Mouse (Mus musculus) mouse embryonic stem cell (cell line): Measurements from ENCODE around the gene Ilkap.

Experiments
- in situ Hi-C, 2 experiments: fragments of 300-500 bp; cut with MboI; formaldehyde crosslinking; loops; 1 replicate in 1 of 2; 3 replicates in 1 of 2; pipeline ENCODE4 v1.14.3; 2019 to 2020; ENCODE audit warnings: low sequenced_read_pairs in 2 of 2, low pct_unique_long_range_greater_than_20kb in 1 of 2, mixed read lengths in 1 of 2; ENCODE audit not compliant: unreplicated experiment in 1 of 2

The Ilkap gene

GRCm38 (mm10) chr1:91366215-91367108, 32.2 kb downstream of the Ilkap start, which contains the start of gene Erfe:
Gene Erfe (plus strand): TSS chr1:91366430.
- in situ Hi-C loops, result no loop called here

- in situ Hi-C loops, result no loop called here
These were observed 32.8 kb downstream of the Ilkap start for GRCm38 (mm10) chr1:91365816-91366214.

- in situ Hi-C loops, result no loop called here
These were observed 33.6 kb downstream of the Ilkap start for GRCm38 (mm10) chr1:91364822-91365644.

GRCm38 (mm10) chr1:91362113-91362512, 36.5 kb downstream of the Ilkap start:
- in situ Hi-C loops, result no loop called here

GRCm38 (mm10) chr1:91356105-91356504, 42.5 kb downstream of the Ilkap start:
- in situ Hi-C loops, result no loop called here

- in situ Hi-C loops, result no loop called here
These were observed 46.3 kb downstream of the Ilkap start for GRCm38 (mm10) chr1:91352277-91352676.

GRCm38 (mm10) chr1:91351249-91351648, 47.4 kb downstream of the Ilkap start:
- in situ Hi-C loops, result no loop called here

GRCm38 (mm10) chr1:91350841-91351240, 47.8 kb downstream of the Ilkap start, which contains the start of gene Klhl30:
Gene Klhl30 (plus strand): TSS chr1:91351016.
- in situ Hi-C loops, result no loop called here

GRCm38 (mm10) chr1:91346892-91347291, 51.7 kb downstream of the Ilkap start:
- in situ Hi-C loops, result no loop called here

- in situ Hi-C loops, result no loop called here
These were observed 53.5 kb downstream of the Ilkap start for GRCm38 (mm10) chr1:91344921-91345685.

GRCm38 (mm10) chr1:91344001-91344400, 54.6 kb downstream of the Ilkap start:
- in situ Hi-C loops, result no loop called here

- in situ Hi-C loops, result no loop called here
These were observed 61.3 kb downstream of the Ilkap start for GRCm38 (mm10) chr1:91337355-91337754.

- in situ Hi-C loops, result no loop called here
These were observed 65.0 kb downstream of the Ilkap start for GRCm38 (mm10) chr1:91333582-91333981.

- in situ Hi-C loops, result no loop called here
These were observed 66.5 kb downstream of the Ilkap start for GRCm38 (mm10) chr1:91332102-91332501.

GRCm38 (mm10) chr1:91325488-91326042, 73.0 kb downstream of the Ilkap start:
- in situ Hi-C loops, result no loop called here

- in situ Hi-C loops, result no loop called here
These were observed 74.0 kb downstream of the Ilkap start for GRCm38 (mm10) chr1:91324646-91325045.
